Mouse (Mus musculus): ENCODE results near the gene Gm49403.

- TF ChIP-seq CTCF (conservative IDR thresholded peaks at IDR 0.05; ENCODE audit: insufficient read depth, insufficient read length, low read depth, low read length): no peak
- TF ChIP-seq POLR2A (IDR thresholded peaks at IDR 0.05; ENCODE audit: low read depth, low read length): no peak
Measured at GRCm38 (mm10) chr19:8870838-8871237, 12.9 kb upstream of the Gm49403 start.

Data from kidney, adult 2 months (tissue).